Mouse (Mus musculus): Measurements from ENCODE around the gene Arsk. TPM values are rescaled to one million over a fixed set of nuclear protein-coding genes. Genes with fewer than 3 reads are reported as not detected.

Gene Arsk
- polyA plus RNA-seq (2015; fragmentation: Illumina TruSeq; extraction: RNeasy Lipid Tissue Mini Kit (QIAGEN cat#74804); ENCODE audit: insufficient read depth, low read depth, low replicate concordance) = 1.9 TPM

DNA sequence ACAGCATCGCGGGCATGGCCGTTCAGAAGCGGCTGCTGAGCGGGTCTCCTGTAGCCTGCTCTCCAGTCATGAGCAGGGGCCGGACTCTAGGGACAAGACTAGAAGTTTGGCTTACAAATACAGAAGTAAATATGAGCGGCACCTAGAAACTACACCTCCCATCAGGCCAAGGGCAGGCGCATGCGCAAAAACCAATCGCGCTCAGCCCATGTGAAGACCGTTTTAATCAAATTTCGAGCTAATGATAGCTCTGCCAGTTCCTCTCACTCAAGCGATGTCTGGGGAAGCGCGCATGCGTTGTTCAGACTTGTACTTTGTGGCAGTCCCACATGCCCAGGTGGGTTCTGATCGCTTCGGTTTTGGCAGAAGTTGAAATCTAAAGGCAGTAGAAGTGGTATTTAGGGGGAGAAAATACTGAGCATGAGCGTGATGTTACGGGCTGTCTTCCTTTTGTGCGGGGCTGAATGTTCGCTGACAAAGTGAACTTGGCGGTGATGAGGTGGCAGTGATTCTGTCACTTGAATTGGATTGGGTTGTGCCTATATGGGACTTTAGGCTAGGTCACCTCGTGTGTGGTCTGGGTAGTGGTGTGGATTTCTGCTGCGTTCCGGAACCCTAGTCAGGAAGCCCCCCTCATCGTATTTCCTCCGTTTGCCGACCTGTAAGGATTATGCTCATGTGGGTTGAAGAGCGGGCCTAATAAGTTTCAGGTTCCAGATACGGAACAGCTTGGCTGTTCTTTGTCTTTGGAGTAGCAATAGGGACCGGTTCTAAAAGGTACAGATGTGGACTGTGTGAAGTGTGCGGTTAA, at the start of gene Arsk, which contains the start of gene Ttc37:
TSS of gene Arsk (minus strand) at position 168 of the 811 bp plus-strand sequence.
TSS of gene Ttc37 (plus strand) at position 242 of the 811 bp plus-strand sequence.

DNA sequence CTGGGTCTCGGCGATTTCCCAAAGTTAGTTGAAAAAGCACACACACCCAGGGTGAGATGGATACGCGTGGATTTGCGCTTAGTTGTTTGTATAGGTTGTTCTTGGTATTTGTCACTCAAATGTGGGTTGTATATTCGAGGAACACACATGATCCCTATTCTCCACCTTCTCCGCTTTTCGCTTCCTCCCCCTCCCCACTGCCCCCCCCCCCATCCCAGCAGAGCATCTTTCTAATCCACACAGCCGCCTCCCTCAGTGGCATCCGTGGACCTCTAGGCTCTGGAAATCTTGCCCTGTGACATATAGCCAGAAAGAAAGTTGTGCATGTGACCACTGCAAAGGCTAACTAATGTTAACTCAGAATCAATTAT, 41.6 kb downstream of the Arsk start, which contains the start of gene Gpr150:
TSS of gene Gpr150 (minus strand) at position 101 of the 371 bp plus-strand sequence.

DNA sequence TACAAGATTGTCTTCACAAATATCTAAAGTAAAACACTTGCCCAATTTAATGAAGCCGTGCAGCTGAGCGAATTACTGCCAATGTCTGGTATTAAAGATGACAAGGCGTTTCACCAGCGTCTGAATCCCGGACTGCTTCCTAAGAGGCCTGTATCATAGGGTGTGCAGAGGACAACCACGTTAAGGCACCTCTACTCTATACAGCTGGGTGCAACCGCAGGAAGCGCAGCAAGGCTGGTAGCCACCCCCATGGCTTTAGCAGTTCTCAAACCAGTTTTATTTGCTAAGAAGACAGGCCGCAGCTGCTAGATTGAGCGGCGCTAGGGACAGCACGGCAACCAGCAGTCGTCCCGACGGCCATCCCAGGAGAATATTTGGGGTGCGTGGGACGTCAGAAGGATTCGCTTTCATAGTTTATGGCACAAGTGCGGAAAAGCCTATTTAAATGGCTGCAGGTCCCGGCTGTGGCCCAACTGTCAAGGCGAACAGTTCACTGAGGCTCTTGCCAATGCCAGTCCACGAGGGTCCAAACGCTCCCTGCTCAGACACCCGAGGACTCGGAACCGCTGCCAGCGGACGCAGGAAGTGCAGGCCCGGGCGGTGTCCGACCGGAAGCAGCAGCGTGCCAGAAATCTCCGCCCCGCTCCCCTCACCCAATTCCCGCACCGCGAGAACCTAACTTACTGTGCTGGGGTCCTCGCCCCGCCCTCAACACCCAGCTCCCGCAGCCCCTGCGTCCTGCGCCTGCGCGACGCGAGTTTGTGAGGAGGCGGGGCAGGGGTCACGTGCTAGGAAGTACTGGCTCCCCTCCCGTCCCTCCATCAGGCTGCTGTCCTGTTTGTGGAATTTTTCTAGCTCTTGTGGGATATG, 80.3 kb downstream of the Arsk start, which contains the start of gene Rfesd:
TSS of gene Rfesd (minus strand) at position 746 of the 870 bp plus-strand sequence.

Other genes with a start within 250 kb of the Arsk start
- gene Rhobtb3, start 154.7 kb downstream of the Arsk start, polyA plus RNA-seq (2015; fragmentation: Illumina TruSeq; extraction: RNeasy Lipid Tissue Mini Kit (QIAGEN cat#74804); ENCODE audit: insufficient read depth, low read depth, low replicate concordance) = 1.5 TPM
- not detected for gene Spata9, start 131.5 kb downstream of the Arsk start, polyA plus RNA-seq (2015; fragmentation: Illumina TruSeq; extraction: RNeasy Lipid Tissue Mini Kit (QIAGEN cat#74804); ENCODE audit: insufficient read depth, low read depth, low replicate concordance)
- gene Rfesd, start 79.9 kb downstream of the Arsk start, polyA plus RNA-seq (2015; fragmentation: Illumina TruSeq; extraction: RNeasy Lipid Tissue Mini Kit (QIAGEN cat#74804); ENCODE audit: insufficient read depth, low read depth, low replicate concordance) = 7.6 TPM
- not detected for gene Gpr150, start 41.7 kb downstream of the Arsk start, polyA plus RNA-seq (2015; fragmentation: Illumina TruSeq; extraction: RNeasy Lipid Tissue Mini Kit (QIAGEN cat#74804); ENCODE audit: insufficient read depth, low read depth, low replicate concordance)
- 5.4 TPM for gene Ttc37, start 74 bp upstream of the Arsk start, polyA plus RNA-seq (2015; fragmentation: Illumina TruSeq; extraction: RNeasy Lipid Tissue Mini Kit (QIAGEN cat#74804); ENCODE audit: insufficient read depth, low read depth, low replicate concordance)
- gene Fam81b, start 206.4 kb upstream of the Arsk start, polyA plus RNA-seq (2015; fragmentation: Illumina TruSeq; extraction: RNeasy Lipid Tissue Mini Kit (QIAGEN cat#74804); ENCODE audit: insufficient read depth, low read depth, low replicate concordance) = not detected